Mouse (Mus musculus): ENCODE measurements around the gene Elobl.

The Elobl gene

DNA sequence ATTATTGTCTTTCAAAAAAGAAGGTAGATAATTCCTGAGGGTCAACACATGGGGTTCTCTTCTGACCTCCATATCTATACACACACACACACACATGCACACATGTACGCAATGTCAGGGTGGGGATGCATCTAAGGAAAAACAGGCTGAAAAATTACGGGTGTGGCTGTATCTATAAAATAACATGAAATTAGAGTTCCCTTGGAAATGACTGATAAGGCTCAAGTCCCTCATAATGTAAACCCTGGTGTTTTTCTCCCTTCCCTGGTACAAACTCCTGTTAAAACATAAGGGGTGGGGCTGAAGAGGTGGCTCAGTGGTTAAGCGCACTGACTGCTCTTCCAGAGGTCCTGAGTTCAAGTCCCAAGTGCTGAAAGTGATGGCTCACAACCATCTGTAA lies 13.1 kb downstream of the Elobl start:
- TF ChIP-seq GATA4 (IDR thresholded peaks at IDR 0.05; ENCODE audit: insufficient replicate concordance, low read length), result no peak

DNA sequence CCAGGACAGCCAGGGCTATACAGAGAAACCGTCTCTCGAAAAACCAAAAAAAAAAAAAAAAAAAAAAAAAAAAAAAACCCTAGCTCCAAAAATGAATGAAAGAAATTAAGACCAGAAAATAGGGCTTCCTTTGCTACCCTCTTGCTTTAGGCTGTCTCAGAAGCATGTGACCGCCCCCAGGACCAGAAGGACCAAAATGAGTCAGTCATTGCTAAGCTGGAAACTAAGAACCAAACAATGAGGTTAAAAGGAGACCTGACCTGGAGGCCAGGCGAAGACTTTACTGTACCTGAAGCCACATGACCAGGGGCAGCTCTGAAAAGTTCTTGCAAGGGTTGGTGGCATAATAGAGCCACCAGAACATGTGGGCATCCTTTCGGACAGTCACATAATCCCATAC lies 14.6 kb downstream of the Elobl start:
- TF ChIP-seq GATA4 (IDR thresholded peaks at IDR 0.05; ENCODE audit: insufficient replicate concordance, low read length), result no peak

- TF ChIP-seq GATA4 (IDR thresholded peaks at IDR 0.05; ENCODE audit: insufficient replicate concordance, low read length), result no peak
These were observed 15.2 kb downstream of the Elobl start for GRCm38 (mm10) chr11:88951576-88951975.

DNA sequence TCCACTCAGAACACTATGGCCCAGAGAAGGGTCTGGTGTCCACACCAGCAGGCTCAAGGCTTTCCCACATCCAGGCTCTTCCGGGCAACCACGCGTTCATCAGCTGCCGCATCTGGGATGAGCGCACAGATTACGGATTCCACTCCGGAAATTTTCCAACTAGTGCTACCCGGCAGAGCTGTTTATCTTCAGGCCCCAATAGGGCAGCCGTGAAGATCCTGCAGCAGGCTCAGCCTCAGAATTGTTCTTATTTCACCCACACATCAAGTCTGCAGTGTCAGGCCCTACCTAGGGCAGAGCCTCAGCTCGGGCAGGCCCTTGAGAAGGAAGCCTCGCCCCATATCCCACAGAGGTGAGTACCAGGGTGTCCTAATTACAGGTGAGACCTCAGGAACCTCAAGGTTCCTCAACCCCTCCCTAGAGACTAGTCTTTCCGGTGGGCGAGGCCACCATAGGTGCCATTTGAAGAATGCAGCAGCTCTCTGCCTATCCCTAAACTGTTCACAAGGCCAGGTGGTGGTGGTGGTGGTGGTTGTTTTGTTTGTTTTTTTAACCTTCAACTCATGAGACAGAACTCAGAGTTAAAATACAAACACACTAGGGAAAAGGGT lies 16.0 kb downstream of the Elobl start:
- TF ChIP-seq GATA4 (IDR thresholded peaks at IDR 0.05; ENCODE audit: insufficient replicate concordance, low read length), result no peak

DNA sequence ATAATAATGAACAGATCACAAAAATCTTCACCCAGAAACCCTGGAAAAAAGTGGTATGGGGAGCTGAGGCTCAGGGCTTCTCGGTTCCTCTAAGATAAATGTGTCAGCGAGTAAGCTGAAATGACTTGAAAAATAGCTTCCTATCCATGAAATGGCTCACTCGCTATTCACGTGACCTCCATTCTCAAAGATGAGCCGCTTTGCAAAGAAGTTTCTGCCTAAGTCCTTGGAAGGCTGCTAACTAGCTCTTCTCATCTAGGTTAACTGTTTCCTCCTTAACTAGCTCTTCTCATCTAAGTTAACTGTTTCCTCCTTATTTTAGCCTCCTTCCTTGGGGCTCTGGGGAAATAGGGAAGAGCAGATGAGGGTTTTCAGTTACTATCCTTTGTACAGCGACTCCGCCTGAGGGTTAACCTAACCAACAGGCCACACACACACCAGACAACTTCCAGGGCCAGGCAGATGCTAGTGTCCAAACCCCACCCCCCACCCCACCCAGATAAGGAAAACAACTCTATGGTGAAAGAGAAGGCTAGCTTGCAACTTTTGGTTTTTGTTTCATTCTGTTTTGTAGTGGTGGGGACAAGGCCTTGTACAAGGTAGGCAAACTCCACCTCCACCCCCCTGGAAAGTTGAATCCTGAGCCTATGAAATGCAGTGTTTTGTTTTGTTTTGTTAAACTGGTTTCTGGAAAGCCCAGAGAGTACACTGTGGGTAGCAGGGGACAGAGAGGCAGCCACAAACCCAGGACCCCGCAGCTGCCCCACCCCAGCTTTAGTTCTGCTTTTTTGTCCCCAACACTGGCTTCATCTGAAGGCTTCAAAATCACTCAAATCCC lies 16.7 kb downstream of the Elobl start:
- TF ChIP-seq GATA4 (IDR thresholded peaks at IDR 0.05; ENCODE audit: insufficient replicate concordance, low read length), result no peak

DNA sequence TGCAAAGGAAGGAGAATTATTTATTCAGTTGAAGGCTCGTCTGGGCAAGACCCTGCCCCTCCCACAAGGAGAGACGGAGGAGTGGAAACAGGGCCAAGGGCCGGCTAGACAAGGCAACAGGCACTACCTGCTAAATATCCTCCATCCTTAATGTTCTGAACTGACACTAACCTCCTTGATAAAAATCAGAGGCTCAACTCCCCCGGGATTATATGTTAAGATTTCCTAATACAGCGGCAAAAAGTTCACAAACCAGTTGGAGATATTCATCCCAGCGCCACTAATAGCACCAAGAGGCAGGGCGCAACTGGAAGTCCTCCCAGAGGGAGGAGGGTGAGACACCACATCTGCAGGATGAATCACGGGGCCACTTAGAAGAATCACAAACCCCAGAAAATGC lies 17.8 kb downstream of the Elobl start:
- no peak for TF ChIP-seq GATA4 (IDR thresholded peaks at IDR 0.05; ENCODE audit: insufficient replicate concordance, low read length)

DNA sequence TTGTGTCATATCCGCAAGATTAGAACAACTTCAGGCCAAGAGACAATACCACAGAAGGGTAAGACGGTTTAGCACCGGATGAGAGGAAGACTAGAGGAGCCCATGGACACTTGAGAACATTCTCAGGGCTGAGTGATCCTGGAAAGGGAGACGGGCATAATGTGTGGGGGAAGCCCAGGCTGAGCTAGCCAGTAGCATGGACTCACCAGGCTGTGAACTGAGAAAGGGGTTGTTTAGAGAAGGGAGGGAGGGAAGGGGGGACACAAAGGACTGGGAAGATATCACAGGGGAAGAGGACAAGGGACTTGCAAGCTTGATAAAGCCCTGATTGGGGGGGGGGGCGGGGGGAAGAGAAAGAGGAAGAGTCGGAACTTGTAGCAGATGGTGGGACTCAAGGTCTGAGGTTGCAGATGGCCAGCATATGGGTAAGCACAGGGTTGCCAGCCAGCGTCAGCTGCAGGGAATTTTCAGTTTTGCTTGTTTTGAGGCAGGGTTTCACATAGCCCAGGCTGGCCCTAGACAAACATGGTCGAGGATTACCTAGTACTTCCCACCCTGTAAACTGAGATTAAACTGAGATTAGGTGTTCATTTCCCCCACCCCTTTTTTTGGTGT lies 20.7 kb downstream of the Elobl start:
- no peak for TF ChIP-seq GATA4 (IDR thresholded peaks at IDR 0.05; ENCODE audit: insufficient replicate concordance, low read length)

- TF ChIP-seq GATA4 (IDR thresholded peaks at IDR 0.05; ENCODE audit: insufficient replicate concordance, low read length), result no peak
These were observed 25.2 kb downstream of the Elobl start for GRCm38 (mm10) chr11:88941489-88941888.

DNA sequence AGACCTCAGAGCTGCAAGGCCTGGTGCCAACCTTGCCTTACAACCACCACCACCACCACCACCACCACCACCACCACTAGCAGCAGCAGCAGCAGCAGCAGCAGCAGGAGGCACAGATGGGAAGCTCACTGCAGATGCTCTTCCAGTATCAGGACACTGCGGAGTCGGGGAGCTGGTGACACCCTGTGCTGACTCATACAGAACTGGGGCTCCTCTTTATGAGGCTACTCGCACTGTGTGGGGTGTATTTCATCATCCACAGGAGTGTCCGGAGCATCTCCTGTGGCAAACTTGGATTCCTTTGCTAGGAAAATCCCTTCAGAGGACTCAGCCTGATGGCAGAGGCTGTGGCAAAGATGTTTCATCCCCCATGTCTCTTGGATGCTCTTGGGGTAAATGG lies 27.1 kb downstream of the Elobl start:
- no peak for TF ChIP-seq GATA4 (IDR thresholded peaks at IDR 0.05; ENCODE audit: insufficient replicate concordance, low read length)

DNA sequence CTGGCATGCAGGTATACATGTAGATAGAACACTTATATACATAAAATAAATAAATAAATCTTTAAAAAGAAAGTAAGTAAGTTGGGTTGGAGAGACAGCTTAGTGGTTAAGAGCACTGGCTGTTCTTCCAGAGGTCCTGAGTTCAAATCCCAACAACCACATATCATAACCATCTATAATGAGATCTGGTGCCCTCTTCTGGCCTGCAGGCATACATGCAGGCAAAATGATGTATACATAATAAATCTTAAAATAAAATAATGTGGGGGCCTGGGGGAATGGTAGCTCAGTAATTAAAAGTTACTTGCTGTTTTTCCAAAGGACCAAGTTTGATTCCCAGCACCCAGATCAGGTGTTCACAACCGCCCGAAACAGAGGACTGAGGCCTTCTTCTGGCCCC lies 28.0 kb downstream of the Elobl start:
- TF ChIP-seq GATA4 (IDR thresholded peaks at IDR 0.05; ENCODE audit: insufficient replicate concordance, low read length), result no peak

GRCm38 (mm10) chr11:88937886-88938285 lies 28.8 kb downstream of the Elobl start:
- no peak for TF ChIP-seq GATA4 (IDR thresholded peaks at IDR 0.05; ENCODE audit: insufficient replicate concordance, low read length)

GRCm38 (mm10) chr11:88934089-88935000 lies 32.4 kb downstream of the Elobl start:
- no peak for TF ChIP-seq GATA4 (IDR thresholded peaks at IDR 0.05; ENCODE audit: insufficient replicate concordance, low read length)

DNA sequence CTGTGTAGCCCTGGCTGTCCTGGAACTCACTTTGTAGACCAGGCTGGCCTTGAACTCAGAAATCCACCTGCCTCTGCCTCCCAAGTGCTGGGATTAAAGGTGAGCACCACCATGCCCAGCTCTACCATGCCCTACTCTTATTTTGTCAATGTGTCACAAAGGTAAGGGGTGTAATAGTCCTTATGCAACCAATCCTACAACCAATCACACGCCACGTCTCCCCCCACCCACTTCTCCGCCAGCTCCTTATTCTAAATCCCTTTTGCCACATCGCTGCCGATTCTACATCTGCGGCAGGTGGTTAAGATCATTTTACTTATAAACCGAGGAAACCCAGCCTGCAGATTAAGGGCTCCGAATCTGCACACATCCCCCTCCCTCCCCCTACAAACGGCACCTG lies 33.7 kb downstream of the Elobl start:
- TF ChIP-seq GATA4 (IDR thresholded peaks at IDR 0.05; ENCODE audit: insufficient replicate concordance, low read length), result no peak

DNA sequence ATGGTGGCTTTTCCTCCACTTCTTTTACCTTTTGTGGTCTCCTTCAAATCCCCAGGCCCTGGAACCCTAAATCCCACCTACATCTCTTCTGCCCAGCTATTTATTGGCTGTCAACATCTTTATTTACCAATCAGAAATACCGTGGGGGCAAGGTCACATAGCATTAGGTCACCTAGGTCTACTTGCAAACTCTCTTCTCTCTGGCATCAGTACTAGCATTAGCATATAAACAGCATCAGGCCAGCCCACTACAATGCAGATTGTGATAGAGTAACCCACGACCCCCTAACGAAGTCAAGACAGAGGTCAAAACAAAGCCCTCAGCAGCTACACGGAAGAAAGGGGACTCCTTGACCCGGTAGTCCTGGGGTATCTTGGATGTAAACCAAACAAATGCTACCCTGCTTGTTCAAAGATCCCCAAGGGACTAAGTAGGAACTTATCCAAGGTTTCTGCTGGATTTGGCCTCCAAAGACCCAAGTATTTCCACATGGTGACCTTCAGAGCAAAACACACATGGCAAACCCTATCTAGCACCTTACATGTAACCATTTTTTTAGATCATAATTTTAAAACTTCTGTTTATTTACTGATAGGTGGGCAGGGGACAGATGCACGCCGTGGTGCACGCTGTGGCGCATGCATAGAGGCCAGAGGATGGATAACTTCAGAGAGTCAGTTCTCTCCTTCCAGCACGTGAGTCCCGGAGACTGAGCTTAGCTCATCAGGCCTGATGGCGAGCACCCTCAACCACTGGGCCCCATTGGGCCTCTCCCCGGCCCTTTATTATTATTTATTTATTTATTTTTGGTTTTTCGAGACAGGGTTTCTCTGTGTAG lies 34.8 kb downstream of the Elobl start:
- TF ChIP-seq GATA4 (IDR thresholded peaks at IDR 0.05; ENCODE audit: insufficient replicate concordance, low read length), result no peak

Measured in liver, adult (tissue).